Mouse (Mus musculus) heart, embryonic 11.5 days (tissue): ENCODE results near the gene Myo1g. TPM values are rescaled to one million over a fixed set of nuclear protein-coding genes. Genes with fewer than 3 reads are reported as not detected.

Source experiments
- ATAC-seq: fragments of 200-750 bp; cut with Nextera tagmentation; replicated peaks from 2 replicates; pipeline ENCODE4 v1.8.0; 2017; ENCODE audit warnings: moderate library complexity; ENCODE audit not compliant: insufficient number of reproducible peaks, low FRiP score, low TSS enrichment
- H3K27ac ChIP-seq: fragments of 300-500 bp; sonication (generic); 2 replicates; pipeline ENCODE4 v1.5.1; 2014; ENCODE audit warnings: mild to moderate bottlenecking, low read depth, low read length
- H3K27me3 ChIP-seq: fragments of 300-500 bp; sonication (generic); 2 replicates; pipeline ENCODE4 v1.6.1; 2014; ENCODE audit warnings: mild to moderate bottlenecking, low read length, mixed read lengths; ENCODE audit not compliant: control insufficient read depth, insufficient read depth
- H3K36me3 ChIP-seq: fragments of 300-500 bp; sonication (generic); 2 replicates; pipeline ENCODE4 v1.6.1; 2014; ENCODE audit warnings: mild to moderate bottlenecking, low read length, moderate library complexity, mixed read lengths; ENCODE audit not compliant: control insufficient read depth, insufficient read depth
- H3K4me1 ChIP-seq: fragments of 300-500 bp; sonication (generic); 2 replicates; pipeline ENCODE4 v1.6.1; 2014; ENCODE audit warnings: low read length; ENCODE audit not compliant: control insufficient read depth, insufficient read depth
- H3K4me2 ChIP-seq: fragments of 300-500 bp; sonication (generic); 2 replicates; pipeline ENCODE4 v1.6.1; 2014; ENCODE audit warnings: mild to moderate bottlenecking, moderate library complexity
- H3K4me3 ChIP-seq: fragments of 300-500 bp; sonication (generic); 2 replicates; pipeline ENCODE4 v1.5.1; 2014; ENCODE audit warnings: low read depth, low read length
- H3K9ac ChIP-seq: fragments of 300-500 bp; sonication (generic); 2 replicates; pipeline ENCODE4 v1.6.1; 2014; ENCODE audit warnings: mild to moderate bottlenecking, low read depth, low read length, moderate library complexity
- H3K9me3 ChIP-seq: fragments of 300-500 bp; sonication (generic); replicated peaks from 2 replicates; pipeline ENCODE4 v1.6.1; 2016; ENCODE audit warnings: low read length; ENCODE audit not compliant: control insufficient read depth
- WGBS: fragments of 180-500 bp; shearing (Covaris S2); extraction: QIAGEN DNeasy Blood & Tissue Kit; methylation state at CpG from one replicate; pipeline ENCODE4 v1.1.7; 2014; ENCODE audit not compliant: insufficient replicate concordance; 5-methylcytosine and 5-hydroxymethylcytosine counted together
- polyA plus RNA-seq: library from polyadenylated mRNA; unstranded; fragments of >200 nt; fragmentation: Nextera tagmentation; extraction: Ambion mirVana; gene quantifications from 2 replicates; pipeline ENCODE4 v1.2.1, GENCODE M21; 2014

The Myo1g gene
- polyA plus RNA-seq: 0.72 and 0.90 TPM in 2 replicates

GRCm38 (mm10) chr11:6520507-6521173, at the start of gene Myo1g:
Myo1g (minus strand) TSS chr11:6520965.
- Histone ChIP-seq H3K27ac (no peak within 1 kb of the TSS), H3K4me3 (no peak within 1 kb of the TSS), H3K9ac (no peak within 1 kb of the TSS), H3K36me3 (peaks cover 13% of the 10 kb centered on the region), H3K27me3 (no peaks in the 10 kb centered on the region; the same call in 1 of the 2 replicates), H3K9me3 (no peaks in the 10 kb centered on the region), H3K4me1 (no peaks in the 10 kb centered on the region), H3K4me2 (no peak within 1 kb of the TSS)
- 63% methylated on average over 7 of the region's 7 CpGs for WGBS
- no peak for ATAC-seq

GRCm38 (mm10) chr11:6569410-6569777, 48.6 kb upstream of the Myo1g start:
- 55% methylated on average over 3 of the region's 3 CpGs for WGBS
- no peak overlapping the region for H3K4me2 ChIP-seq
- H3K4me1 ChIP-seq: peaks cover 15% of the 10 kb centered on the region
- no peak for ATAC-seq
- no peaks in the 10 kb centered on the region for H3K27me3 ChIP-seq
- no peak overlapping the region for H3K4me3 ChIP-seq
- H3K9ac ChIP-seq: no peak overlapping the region
- H3K9me3 ChIP-seq: no peaks in the 10 kb centered on the region
- H3K27ac ChIP-seq: no peak overlapping the region
- no peaks in the 10 kb centered on the region; the same call in 1 of the 2 replicates for H3K36me3 ChIP-seq

- 53% methylated on average over 11 of the region's 11 CpGs for WGBS
- H3K27me3 ChIP-seq: no peaks in the 10 kb centered on the region
- no peak overlapping the region for H3K4me2 ChIP-seq
- H3K36me3 ChIP-seq: no peaks in the 10 kb centered on the region; the same call in 1 of the 2 replicates
- H3K9me3 ChIP-seq: no peaks in the 10 kb centered on the region
- no peak overlapping the region for H3K27ac ChIP-seq
- peaks cover 15% of the 10 kb centered on the region for H3K4me1 ChIP-seq
- H3K4me3 ChIP-seq: no peak overlapping the region
- no peak overlapping the region for H3K9ac ChIP-seq
- no peak for ATAC-seq
These were observed 48.0 kb upstream of the Myo1g start for GRCm38 (mm10) chr11:6568584-6569409.

- H3K4me2 ChIP-seq: no peak overlapping the region
- no peaks in the 10 kb centered on the region for H3K9me3 ChIP-seq
- whole genome bisulfite sequencing: 31% methylated on average over 8 of the region's 8 CpGs
- H3K36me3 ChIP-seq: no peaks in the 10 kb centered on the region; the same call in 1 of the 2 replicates
- H3K27me3 ChIP-seq: no peaks in the 10 kb centered on the region
- no peak overlapping the region for H3K9ac ChIP-seq
- no peak overlapping the region for H3K4me3 ChIP-seq
- no peak for ATAC-seq
- peaks cover 15% of the 10 kb centered on the region for H3K4me1 ChIP-seq
- no peak overlapping the region for H3K27ac ChIP-seq
These were observed 47.2 kb upstream of the Myo1g start for GRCm38 (mm10) chr11:6567951-6568350.

GRCm38 (mm10) chr11:6566496-6566895, 45.7 kb upstream of the Myo1g start:
- H3K4me1 ChIP-seq: peaks cover 19% of the 10 kb centered on the region
- no peak overlapping the region for H3K4me3 ChIP-seq
- H3K27ac ChIP-seq: no peak overlapping the region
- no peak for ATAC-seq
- H3K9ac ChIP-seq: no peak overlapping the region
- no peak overlapping the region for H3K4me2 ChIP-seq
- WGBS: 84% methylated on average over 4 of the region's 4 CpGs
- H3K36me3 ChIP-seq: no peaks in the 10 kb centered on the region; the same call in 1 of the 2 replicates
- no peaks in the 10 kb centered on the region for H3K9me3 ChIP-seq
- H3K27me3 ChIP-seq: no peaks in the 10 kb centered on the region

GRCm38 (mm10) chr11:6563201-6563600, 42.4 kb upstream of the Myo1g start:
- 80% methylated on average over 4 of the region's 4 CpGs for WGBS
- H3K27me3 ChIP-seq: no peaks in the 10 kb centered on the region
- no peaks in the 10 kb centered on the region for H3K36me3 ChIP-seq
- H3K27ac ChIP-seq: no peak overlapping the region
- no peak overlapping the region for H3K9ac ChIP-seq
- peaks cover 9% of the 10 kb centered on the region for H3K4me1 ChIP-seq
- no peaks in the 10 kb centered on the region for H3K9me3 ChIP-seq
- H3K4me3 ChIP-seq: no peak overlapping the region
- no peak overlapping the region for H3K4me2 ChIP-seq
- ATAC-seq: no peak

GRCm38 (mm10) chr11:6562359-6562758, 41.6 kb upstream of the Myo1g start:
- H3K9me3 ChIP-seq: no peaks in the 10 kb centered on the region
- peaks cover 4% of the 10 kb centered on the region for H3K4me1 ChIP-seq
- H3K27ac ChIP-seq: no peak overlapping the region
- H3K4me2 ChIP-seq: no peak overlapping the region
- H3K36me3 ChIP-seq: no peaks in the 10 kb centered on the region
- no peak; the same call in 1 of the 2 replicates for ATAC-seq
- WGBS: 67% methylated on average over 6 of the region's 6 CpGs
- no peaks in the 10 kb centered on the region for H3K27me3 ChIP-seq
- no peak overlapping the region for H3K9ac ChIP-seq
- H3K4me3 ChIP-seq: no peak overlapping the region

GRCm38 (mm10) chr11:6561474-6561873, 40.7 kb upstream of the Myo1g start:
- no peak overlapping the region for H3K9ac ChIP-seq
- H3K27me3 ChIP-seq: no peaks in the 10 kb centered on the region
- ATAC-seq: no peak
- no peak overlapping the region for H3K4me3 ChIP-seq
- peaks cover 2% of the 10 kb centered on the region; the same call in 1 of the 2 replicates for H3K36me3 ChIP-seq
- no peak overlapping the region for H3K27ac ChIP-seq
- no peaks in the 10 kb centered on the region for H3K9me3 ChIP-seq
- WGBS: 96% methylated on average over 4 of the region's 4 CpGs
- no peak overlapping the region for H3K4me2 ChIP-seq
- peaks cover 4% of the 10 kb centered on the region for H3K4me1 ChIP-seq
